In genomic region chr13:94871806-94872320, GRCm38 (mm10) we compare ENCODE assay signal across 19 mouse cellular contexts. TPM values are rescaled to one million over a fixed set of nuclear protein-coding genes. Genes with fewer than 3 reads are reported as not detected.
"Had no signal": no experiment of that assay in that cellular context is flagged by ENCODE, and none has a peak within 500 bp of the region (broad histone marks: within the 10 kb centered on the region; RNA-seq: fewer than 3 reads in every experiment).

No protein-coding gene starts in this region.

- H3K27ac ChIP-seq: layer of hippocampus, adult 2 months; limb, embryonic 13.5 days; liver, embryonic 14.5 days; midbrain, embryonic 15.5 days; neural tube, embryonic 15.5 days had no signal

- H3K9me3 ChIP-seq: limb, embryonic 13.5 days; midbrain, embryonic 15.5 days; neural tube, embryonic 15.5 days had no signal

- H3K4me3 ChIP-seq: layer of hippocampus, adult 2 months; limb, embryonic 13.5 days; midbrain, embryonic 15.5 days; neural tube, embryonic 15.5 days had no signal

- H3K36me3 ChIP-seq: limb, embryonic 13.5 days; midbrain, embryonic 15.5 days; neural tube, embryonic 15.5 days had no signal

- H3K4me2 ChIP-seq: limb, embryonic 13.5 days; midbrain, embryonic 15.5 days; neural tube, embryonic 15.5 days had no signal

- ATAC-seq: midbrain, embryonic 15.5 days had no signal

- H3K9ac ChIP-seq: limb, embryonic 13.5 days; liver, embryonic 14.5 days; midbrain, embryonic 15.5 days; neural tube, embryonic 15.5 days had no signal

- DNase-seq: kidney, postnatal 10 days; kidney, postnatal 4 days; left cerebral cortex, postnatal 4 days; lung, adult 18-20 months; right cerebral cortex, postnatal 4 days; spleen, adult 18-20 months; thymus, adult 18-20 months; thymus, postnatal 14 days had no signal

RNA-seq across cellular contexts. Expression of gene Otp, which starts 3.5 kb away (rescaled TPM):
- total RNA-seq: layer of hippocampus, adult 2 months; layer of hippocampus, postnatal 10 days; liver, adult 2 months; megakaryocyte-erythroid progenitor cell, adult 5-6 weeks had no signal
- polyA plus RNA-seq: kidney, embryonic 14.5 days; limb, embryonic 13.5 days; liver, adult 2 months; liver, embryonic 14.5 days; lung, embryonic 16.5 days; stomach, embryonic 14.5 days had no signal
